Mouse (Mus musculus) spleen, adult 2 months (tissue): Measurements from ENCODE around the gene Aspg.

ENCODE experiments used
- CTCF ChIP-seq: fragments of 200-500 bp; IDR thresholded peaks from 2 replicates; pipeline ENCODE4 v1.5.1; 2011; ENCODE audit warnings: mild to moderate bottlenecking, inconsistent platforms; ENCODE audit not compliant: insufficient read depth, insufficient read length, insufficient replicate concordance; ENCODE audit errors: extremely low read depth
- POLR2A ChIP-seq: fragments of 200-500 bp; IDR thresholded peaks from 2 replicates; pipeline ENCODE4 v1.6.1; 2011; ENCODE audit warnings: low read depth, low read length, inconsistent platforms

GRCm38 (mm10) chr12:112077651-112078050 is 28.8 kb upstream of the Aspg start:
- TF ChIP-seq CTCF = peak; percentile 75; the same call in 1 of the 2 replicates
- TF ChIP-seq POLR2A = no peak
